Mouse (Mus musculus) inflammation-experienced regulatory T-cells, adult 6 months (primary cell): ENCODE measurements around the gene Btbd8. TPM values are rescaled to one million over a fixed set of nuclear protein-coding genes. Genes with fewer than 3 reads are reported as not detected.

Source experiments
- ATAC-seq: one replicate; pipeline ENCODE4 v1.8.0; 2017
- polyA plus RNA-seq, 3 experiments: library from polyadenylated mRNA; unstranded; fragments of 100-300 nt; shearing (Covaris generic); gene quantifications; one replicate each; pipeline ENCODE4 v1.2.1; 2017

Btbd8 gene
- polyA plus RNA-seq, 3 experiments from 2014 or later = 6.5 to 14.2 (median 7.2) TPM

DNA sequence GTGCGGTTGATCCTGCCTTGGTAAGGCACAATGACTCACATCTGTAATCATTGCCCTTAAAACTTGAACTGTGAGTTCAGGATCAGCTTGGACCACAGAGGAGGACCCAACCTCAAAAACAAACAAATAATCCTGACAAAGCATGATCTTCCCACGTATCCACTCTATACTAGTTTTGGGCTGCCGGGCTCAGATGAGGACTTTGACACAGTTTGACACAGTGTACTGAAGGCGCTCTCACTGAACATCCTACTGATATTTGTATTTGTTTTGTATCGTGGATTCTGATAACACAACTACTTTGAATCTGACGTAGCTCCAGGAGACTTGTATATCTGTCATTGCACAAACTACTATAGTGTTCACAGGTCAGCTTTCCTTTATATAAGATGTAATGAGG lies 83.6 kb downstream of the Btbd8 start:
- no peak for ATAC-seq

DNA sequence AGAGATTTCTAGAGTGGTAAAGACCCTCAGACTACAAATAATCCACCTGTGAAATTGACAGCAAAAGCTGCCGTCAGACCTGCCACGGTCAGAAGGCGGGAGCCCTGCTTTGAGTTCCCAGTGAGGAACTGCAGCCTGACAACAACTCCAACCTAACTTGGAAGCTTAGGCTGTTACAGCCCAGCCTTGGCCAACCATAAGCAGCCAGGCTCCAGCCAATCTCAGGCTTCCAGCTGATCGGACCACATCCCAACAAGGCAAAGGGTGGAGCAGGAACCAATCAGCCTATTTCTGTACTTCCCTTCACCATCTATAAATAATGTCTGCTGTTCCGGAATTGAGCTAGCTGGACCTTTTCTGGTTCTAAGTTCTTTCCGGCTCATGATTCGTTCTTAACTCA lies 84.1 kb downstream of the Btbd8 start:
- no peak for ATAC-seq

DNA sequence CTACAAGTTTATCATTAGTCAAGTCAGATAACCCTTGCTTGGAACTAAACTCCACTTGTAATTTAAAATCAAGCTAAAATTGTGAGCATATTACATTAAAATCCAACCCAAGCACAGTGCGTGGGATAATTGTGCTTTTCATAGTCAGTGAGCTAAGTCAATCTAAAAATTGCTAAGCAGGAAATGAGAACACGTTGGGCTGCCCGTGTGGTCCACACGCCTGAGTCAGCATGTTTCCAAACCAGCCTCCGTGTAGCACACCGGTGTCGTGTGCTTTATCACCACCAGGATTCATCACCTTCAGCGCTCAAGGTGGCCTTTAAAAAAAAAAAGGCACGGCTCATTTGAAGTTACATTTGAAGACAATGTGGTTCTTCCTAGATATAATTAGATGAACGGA lies 86.5 kb downstream of the Btbd8 start:
- ATAC-seq = peak; percentile 86

DNA sequence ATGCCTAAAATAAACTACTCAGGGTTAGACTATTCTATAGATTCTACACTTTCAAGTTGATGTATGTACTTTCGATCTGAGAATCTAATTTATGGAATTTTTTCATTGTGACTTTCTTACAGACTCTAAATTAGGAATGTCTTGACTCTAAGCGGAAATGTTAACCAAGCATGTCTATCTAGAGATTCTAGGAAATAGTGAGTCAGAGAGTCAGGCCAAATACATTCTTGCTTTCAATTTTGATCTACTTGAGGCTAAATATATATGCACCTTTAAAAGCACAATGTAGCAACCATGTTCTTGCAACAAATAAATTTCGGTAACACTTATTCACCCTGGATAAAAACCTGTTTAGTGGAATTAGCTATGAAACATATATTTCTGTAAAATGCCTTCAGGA lies 91.1 kb downstream of the Btbd8 start:
- peak; percentile 75 for ATAC-seq

DNA sequence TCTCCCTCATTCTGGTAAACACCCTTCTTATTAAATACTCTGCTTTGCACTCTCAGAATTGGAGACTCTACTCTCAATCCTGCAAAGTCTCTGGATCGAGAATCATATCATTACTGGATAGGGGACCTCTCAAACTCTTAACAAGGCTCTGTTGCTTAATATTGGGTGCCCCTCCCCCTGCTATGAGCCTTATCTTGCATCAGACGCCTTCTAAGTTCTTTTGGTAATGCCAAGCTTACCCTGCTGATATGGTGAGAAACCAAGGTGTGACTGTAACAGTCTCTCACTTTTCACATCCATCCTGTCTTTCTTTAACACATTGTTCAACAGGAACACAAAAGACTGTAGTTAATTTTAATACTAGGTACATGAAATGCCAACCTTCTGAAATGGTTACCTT lies 95.8 kb downstream of the Btbd8 start:
- ATAC-seq = no peak

DNA sequence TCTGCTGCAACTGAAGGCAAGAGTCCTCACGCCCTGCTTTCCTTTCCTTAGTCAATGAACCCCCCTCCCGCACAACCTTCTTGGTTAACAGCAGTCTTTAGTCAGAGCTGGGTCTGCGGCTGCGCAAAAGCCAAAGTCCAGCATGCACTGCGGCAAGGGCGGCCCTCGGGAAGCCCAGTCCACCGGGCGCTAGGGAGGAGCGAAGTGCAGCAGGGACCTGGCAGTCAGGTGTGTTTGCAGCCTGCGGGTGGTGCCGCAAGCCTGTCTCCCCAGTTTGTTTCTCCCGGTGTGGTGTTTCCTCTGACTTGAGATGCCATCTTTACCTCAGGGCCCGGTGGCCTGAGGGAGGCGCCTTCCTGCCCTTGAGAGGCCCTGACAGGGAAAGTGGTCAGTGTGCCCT lies 96.8 kb downstream of the Btbd8 start, which contains the start of gene 1700028K03Rik:
TSS of gene 1700028K03Rik (plus strand) at position 129 of the 400 bp plus-strand sequence.
- no peak for ATAC-seq

DNA sequence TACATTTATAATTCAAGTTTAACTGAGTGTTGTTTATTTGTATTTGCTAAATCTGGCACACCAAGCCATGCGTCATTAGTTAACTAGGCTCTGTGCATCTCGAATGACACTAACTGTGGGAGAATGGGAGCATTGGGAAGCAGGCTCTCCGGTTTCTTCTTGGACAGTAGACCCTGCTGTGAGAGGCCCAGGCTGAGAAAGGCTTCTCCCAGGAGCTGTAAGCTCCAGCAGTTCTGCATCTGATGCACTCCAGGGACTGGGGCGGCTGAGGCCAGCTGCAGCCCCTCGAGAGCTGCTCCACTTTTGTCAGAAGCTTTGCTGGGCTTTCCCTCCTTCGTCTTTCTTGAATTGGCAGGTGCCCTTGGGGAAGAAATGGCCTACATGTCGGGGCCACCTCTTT lies 103.9 kb downstream of the Btbd8 start:
- ATAC-seq = no peak

DNA sequence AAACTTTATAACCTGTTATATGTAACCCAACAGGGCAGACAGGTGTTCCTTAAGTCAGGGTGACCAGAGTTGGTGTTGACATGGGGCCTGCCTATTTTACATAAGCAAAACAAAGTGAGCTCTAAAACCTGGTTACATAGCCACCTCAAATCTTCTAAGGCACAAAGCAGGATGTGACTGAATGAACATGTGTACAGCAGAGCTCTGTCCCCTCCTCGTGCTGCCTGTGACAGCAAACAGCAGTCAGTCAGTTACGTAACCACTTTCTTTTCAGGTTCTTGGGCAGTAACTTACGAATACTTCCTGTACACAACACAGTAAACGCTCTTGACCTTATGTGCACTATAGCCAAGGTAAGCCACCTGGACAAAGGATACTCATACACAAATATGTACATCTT lies 108.1 kb downstream of the Btbd8 start:
- peak; percentile 92 for ATAC-seq

DNA sequence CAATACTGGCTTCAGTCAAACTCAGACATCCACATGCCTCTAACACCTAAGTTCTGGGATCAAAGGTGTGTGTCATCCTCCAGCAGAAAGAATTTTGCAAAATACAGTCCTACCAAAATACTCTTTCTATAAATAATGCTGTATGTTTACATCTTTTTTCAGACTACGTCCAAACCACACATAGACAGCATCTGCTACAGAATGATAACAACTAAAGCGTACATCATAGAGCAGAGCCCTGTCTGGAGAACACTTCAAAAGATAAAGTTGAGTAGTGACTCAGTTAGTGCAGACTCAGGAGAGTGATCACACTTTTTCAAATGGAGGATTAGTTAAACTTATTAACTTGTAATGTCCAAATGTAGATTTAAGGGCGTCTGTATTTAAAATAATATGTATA lies 110.2 kb downstream of the Btbd8 start:
- ATAC-seq = no peak

DNA sequence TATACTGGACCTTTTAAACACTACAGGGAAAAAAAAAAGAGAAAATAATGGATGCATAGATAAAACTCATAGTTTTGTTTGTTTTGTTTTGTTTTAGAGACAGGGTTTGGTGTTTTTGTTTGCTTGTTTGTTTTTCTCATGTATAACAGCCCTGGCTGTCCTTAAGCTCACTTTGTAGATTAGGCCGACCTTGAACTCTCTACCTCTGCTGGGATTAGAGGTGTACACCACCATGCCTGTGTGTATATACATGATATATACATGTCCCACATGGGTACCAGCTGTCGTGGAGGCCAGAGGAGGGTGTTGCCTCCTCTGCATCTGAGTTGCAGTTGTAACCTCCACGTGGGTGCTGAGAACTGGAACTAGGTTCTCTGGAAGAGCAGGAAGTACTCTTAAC lies 110.6 kb downstream of the Btbd8 start:
- no peak for ATAC-seq

DNA sequence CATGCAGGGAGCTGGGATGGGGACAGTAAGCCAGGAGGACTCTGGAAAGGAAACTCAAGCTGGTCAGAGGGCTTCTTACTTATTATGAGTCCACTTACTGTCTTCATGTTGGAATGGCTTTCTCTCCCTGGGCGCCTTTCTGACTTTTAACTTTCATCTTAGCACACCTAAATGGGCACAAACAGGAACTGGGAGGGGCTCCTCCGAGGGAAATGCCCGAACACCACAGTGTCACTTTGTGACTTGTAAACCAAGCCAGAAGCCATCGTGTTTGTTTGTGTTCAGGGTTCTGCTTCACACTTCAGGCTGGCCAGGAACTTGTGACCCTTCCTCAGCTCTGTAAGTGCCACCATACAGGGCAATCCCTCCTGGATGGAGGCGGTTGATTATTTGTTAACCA lies 116.5 kb downstream of the Btbd8 start:
- ATAC-seq = peak; percentile 50

DNA sequence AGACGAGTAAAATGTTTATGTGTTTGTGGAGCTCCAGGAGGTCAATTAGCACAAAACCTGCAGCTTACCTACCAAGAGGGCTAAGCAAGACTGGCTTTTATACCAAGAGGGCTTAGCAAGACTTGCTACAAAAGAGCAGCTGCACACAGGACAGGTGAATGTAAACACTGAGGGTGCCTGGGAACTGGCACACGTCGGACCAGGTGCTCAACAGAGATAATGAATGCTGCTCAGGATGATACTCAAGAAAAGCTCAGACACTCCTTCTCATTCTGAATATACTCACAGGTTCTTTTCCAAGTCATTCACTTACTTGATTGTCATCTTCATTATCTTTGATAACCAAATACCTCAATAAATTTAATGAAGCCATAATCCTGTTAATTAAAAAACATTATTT lies 119.2 kb downstream of the Btbd8 start:
- ATAC-seq = no peak

Other genes starting within 250 kb of the Btbd8 start
- 10 to 100 TPM in 2 of 3 experiments, 1 to 10 TPM in 1; 2.1 to 17.2 (median 11.8) TPM for gene Tgfbr3, start 148.4 kb upstream of the Btbd8 start, polyA plus RNA-seq
- under 1 TPM in 1 of 3 experiments, not detected in 2; 0.62 TPM for gene Brdt, start 106.8 kb upstream of the Btbd8 start, polyA plus RNA-seq
- under 1 TPM in 2 of 3 experiments, not detected in 1; 0.78 to 0.87 TPM for gene Ephx4, start 35.3 kb upstream of the Btbd8 start, polyA plus RNA-seq
- gene Lpcat2b, start 6.4 kb upstream of the Btbd8 start, polyA plus RNA-seq = not detected
- gene Gm42669, start 69.6 kb downstream of the Btbd8 start, polyA plus RNA-seq = 1 to 10 TPM in 2 of 3 experiments, under 1 TPM in 1; 0.63 to 1.5 (median 1.1) TPM
- under 1 TPM; 0.20 to 0.34 (median 0.32) TPM for gene 1700028K03Rik, start 96.7 kb downstream of the Btbd8 start, polyA plus RNA-seq
- 10 to 100 TPM; 36.2 to 42.6 (median 42.6) TPM for gene Rpap2, start 159.4 kb downstream of the Btbd8 start, polyA plus RNA-seq
- gene Glmn, start 159.9 kb downstream of the Btbd8 start, polyA plus RNA-seq = 10 to 100 TPM; 25.3 to 34.8 (median 29.2) TPM